Mouse (Mus musculus) embryonic facial prominence, embryonic 14.5 days (tissue): ENCODE measurements around the gene Stk24. TPM values are rescaled to one million over a fixed set of nuclear protein-coding genes. Genes with fewer than 3 reads are reported as not detected.

Experiments
- ATAC-seq: fragments of 200-750 bp; cut with Nextera tagmentation; 2 replicates; pipeline ENCODE4 v1.8.0; 2017; ENCODE audit warnings: low read depth, moderate number of reproducible peaks, moderate TSS enrichment
- DNase-seq: peaks from one replicate; pipeline ENCODE4 v3.0.0-alpha.2; 2015; ENCODE audit warnings: low spot score
- H3K27ac ChIP-seq: fragments of 300-500 bp; sonication (generic); replicated peaks from 2 replicates; pipeline ENCODE4 v1.5.1; 2014; ENCODE audit warnings: low read depth, mild to moderate bottlenecking, low read length, moderate library complexity
- H3K27me3 ChIP-seq: fragments of 300-500 bp; sonication (generic); replicated peaks from 2 replicates; pipeline ENCODE4 v1.6.1; 2014; ENCODE audit warnings: low read length; ENCODE audit not compliant: control insufficient read depth, insufficient read depth
- H3K36me3 ChIP-seq: fragments of 300-500 bp; sonication (generic); 2 replicates; pipeline ENCODE4 v1.6.1; 2014; ENCODE audit warnings: low read length, mixed read lengths; ENCODE audit not compliant: control insufficient read depth, insufficient read depth
- H3K4me1 ChIP-seq: fragments of 300-500 bp; sonication (generic); 2 replicates; pipeline ENCODE4 v1.6.1; 2014; ENCODE audit warnings: antibody characterized with exemption, low read length; ENCODE audit not compliant: control insufficient read depth, insufficient read depth
- H3K4me2 ChIP-seq: fragments of 300-500 bp; sonication (generic); 2 replicates; pipeline ENCODE4 v1.6.1; 2014; ENCODE audit warnings: low read depth, mild to moderate bottlenecking, low read length, moderate library complexity, mixed read lengths
- H3K4me3 ChIP-seq: fragments of 300-500 bp; sonication (generic); 2 replicates; pipeline ENCODE4 v1.5.1; 2014; ENCODE audit warnings: low read depth, mild to moderate bottlenecking, low read length
- H3K9ac ChIP-seq: fragments of 300-500 bp; sonication (generic); 2 replicates; pipeline ENCODE4 v1.6.1; 2014; ENCODE audit warnings: low read depth, mild to moderate bottlenecking, low read length, moderate library complexity, mixed read lengths
- H3K9me3 ChIP-seq: fragments of 300-500 bp; sonication (generic); 2 replicates; pipeline ENCODE4 v1.6.1; 2016; ENCODE audit warnings: low read length; ENCODE audit not compliant: control insufficient read depth
- WGBS: fragments of 180-500 bp; shearing (Covaris S2); extraction: QIAGEN DNeasy Blood & Tissue Kit; methylation state at CpG from one replicate; pipeline ENCODE4 v1.1.7; 2014; 5-methylcytosine and 5-hydroxymethylcytosine counted together
- polyA plus RNA-seq: library from polyadenylated mRNA; unstranded; fragments of >200 nt; fragmentation: Nextera tagmentation; extraction: Ambion mirVana; gene quantifications from 2 replicates; pipeline ENCODE4 v1.2.1, GENCODE M21; 2014

Stk24 gene
- polyA plus RNA-seq, 1 experiment from 2014 or later, result 38.9 TPM

GRCm38 (mm10) chr14:121373901-121374300 lies 5.9 kb downstream of the Stk24 start:
- peaks cover 37% of the 10 kb centered on the region for H3K4me1 ChIP-seq
- H3K4me2 ChIP-seq, result no peak overlapping the region
- no peak overlapping the region for H3K4me3 ChIP-seq
- ATAC-seq, result no peak
- H3K27ac ChIP-seq, result no peak overlapping the region
- no peaks in the 10 kb centered on the region for H3K27me3 ChIP-seq
- H3K9ac ChIP-seq, result no peak overlapping the region
- 83% methylated on average over 4 of the region's 4 CpGs for WGBS
- H3K36me3 ChIP-seq, result no peaks in the 10 kb centered on the region
- no peaks in the 10 kb centered on the region for H3K9me3 ChIP-seq
- DNase-seq, result no peak

GRCm38 (mm10) chr14:121373020-121373419 lies 6.8 kb downstream of the Stk24 start:
- no peaks in the 10 kb centered on the region for H3K36me3 ChIP-seq
- H3K9ac ChIP-seq, result no peak overlapping the region
- DNase-seq (no peak), ATAC-seq (no peak)
- no peaks in the 10 kb centered on the region for H3K27me3 ChIP-seq
- no peak overlapping the region for H3K4me2 ChIP-seq
- 85% methylated on average over 9 of the region's 9 CpGs for whole genome bisulfite sequencing
- H3K9me3 ChIP-seq, result no peaks in the 10 kb centered on the region
- no peak overlapping the region for H3K27ac ChIP-seq
- H3K4me3 ChIP-seq, result no peak overlapping the region
- H3K4me1 ChIP-seq, result peaks cover 38% of the 10 kb centered on the region

- Histone ChIP-seq H3K36me3 (no peaks in the 10 kb centered on the region), H3K4me1 (peaks cover 32% of the 10 kb centered on the region), H3K9me3 (no peaks in the 10 kb centered on the region), H3K4me3 (no peak overlapping the region), H3K9ac (no peak overlapping the region), H3K27ac (0 out of 2 replicates have a peak overlapping the region, but pooled peaks have one; percentile 30), H3K27me3 (no peaks in the 10 kb centered on the region), H3K4me2 (no peak overlapping the region)
- WGBS, result 75% methylated on average over 5 of the region's 5 CpGs
- no peak for ATAC-seq
- DNase-seq, result no peak
Observed at GRCm38 (mm10) chr14:121371911-121372820, 7.6 kb downstream of the Stk24 start.

- Histone ChIP-seq H3K36me3 (no peaks in the 10 kb centered on the region), H3K4me3 (no peak overlapping the region), H3K4me2 (no peak overlapping the region), H3K9me3 (no peaks in the 10 kb centered on the region), H3K27ac (no peak overlapping the region), H3K9ac (no peak overlapping the region), H3K4me1 (peaks cover 39% of the 10 kb centered on the region), H3K27me3 (no peaks in the 10 kb centered on the region)
- 75% methylated on average over 5 of the region's 5 CpGs for WGBS
- DNase-seq, result no peak
- ATAC-seq, result no peak
Observed at GRCm38 (mm10) chr14:121369385-121369784, 10.4 kb downstream of the Stk24 start.

- Histone ChIP-seq H3K36me3 (no peaks in the 10 kb centered on the region), H3K9ac (no peak overlapping the region), H3K9me3 (no peaks in the 10 kb centered on the region), H3K27me3 (no peaks in the 10 kb centered on the region), H3K27ac (no peak overlapping the region), H3K4me2 (no peak overlapping the region), H3K4me1 (peaks cover 39% of the 10 kb centered on the region), H3K4me3 (no peak overlapping the region)
- no peak for DNase-seq
- no peak for ATAC-seq
- 62% methylated on average over 4 of the region's 4 CpGs for WGBS
Observed at GRCm38 (mm10) chr14:121368108-121368705, 11.6 kb downstream of the Stk24 start.

- DNase-seq (no peak), ATAC-seq (peak; percentile 48; the same call in 1 of the 2 replicates)
- Histone ChIP-seq H3K27ac (no peak overlapping the region), H3K9ac (no peak overlapping the region), H3K36me3 (no peaks in the 10 kb centered on the region), H3K4me2 (no peak overlapping the region), H3K27me3 (no peaks in the 10 kb centered on the region), H3K4me3 (no peak overlapping the region), H3K4me1 (peaks cover 31% of the 10 kb centered on the region), H3K9me3 (no peaks in the 10 kb centered on the region)
- 58% methylated on average over 17 of the region's 17 CpGs for WGBS
Observed at GRCm38 (mm10) chr14:121365991-121366728, 13.7 kb downstream of the Stk24 start.

- Histone ChIP-seq H3K4me2 (no peak overlapping the region), H3K4me1 (peaks cover 33% of the 10 kb centered on the region), H3K36me3 (no peaks in the 10 kb centered on the region), H3K4me3 (no peak overlapping the region), H3K9me3 (no peaks in the 10 kb centered on the region), H3K27ac (no peak overlapping the region), H3K27me3 (no peaks in the 10 kb centered on the region), H3K9ac (no peak overlapping the region)
- no peak for DNase-seq
- no peak for ATAC-seq
- 74% methylated on average over 7 of the region's 7 CpGs for WGBS
Observed at GRCm38 (mm10) chr14:121365390-121365789, 14.4 kb downstream of the Stk24 start.

- no peaks in the 10 kb centered on the region for H3K27me3 ChIP-seq
- DNase-seq, result no peak
- whole genome bisulfite sequencing, result 83% methylated on average over 7 of the region's 7 CpGs
- no peaks in the 10 kb centered on the region for H3K9me3 ChIP-seq
- H3K9ac ChIP-seq, result no peak overlapping the region
- peaks cover 34% of the 10 kb centered on the region for H3K4me1 ChIP-seq
- H3K4me3 ChIP-seq, result no peak overlapping the region
- H3K27ac ChIP-seq, result no peak overlapping the region
- no peak for ATAC-seq
- no peaks in the 10 kb centered on the region for H3K36me3 ChIP-seq
- no peak overlapping the region for H3K4me2 ChIP-seq
Observed at GRCm38 (mm10) chr14:121364282-121364681, 15.5 kb downstream of the Stk24 start.
